Mouse (Mus musculus): ENCODE measurements around the gene U2af1. TPM values are rescaled to one million over a fixed set of nuclear protein-coding genes. Genes with fewer than 3 reads are reported as not detected.

The U2af1 gene
- polyA plus RNA-seq, 1 experiment from 2014 or later = 196 TPM

GRCm38 (mm10) chr17:31636942-31637811, 21.5 kb downstream of the U2af1 start, which contains the start of gene Cbs:
TSS of gene Cbs (minus strand) at chr17:31637238.
- Histone ChIP-seq H3K9me3 (ENCODE audit: control insufficient read depth, low read length) (no peaks in the 10 kb centered on the region), H3K36me3 (ENCODE audit: control insufficient read depth, insufficient read depth, low read length) (no peaks in the 10 kb centered on the region), H3K4me3 (ENCODE audit: low read depth, low read length) (peak within 1 kb of the TSS; percentile 45), H3K9ac (ENCODE audit: low read length) (peak within 1 kb of the TSS; percentile 35), H3K27me3 (ENCODE audit: control insufficient read depth, insufficient read depth, low read length) (peaks cover 20% of the 10 kb centered on the region), H3K27ac (ENCODE audit: low read depth, low read length) (no peak within 1 kb of the TSS), H3K4me2 (ENCODE audit: low read depth) (peak within 1 kb of the TSS; percentile 91), H3K4me1 (ENCODE audit: control insufficient read depth, insufficient read depth, low read length) (peaks cover 9% of the 10 kb centered on the region; the same call in 1 of the 2 replicates)
- DNase-seq (ENCODE audit: low spot score) = peak; percentile 75
- peak; percentile 75 for ATAC-seq (ENCODE audit: insufficient read depth, low FRiP score, low TSS enrichment)
- 2% methylated on average over 61 of the region's 61 CpGs for WGBS

DNA sequence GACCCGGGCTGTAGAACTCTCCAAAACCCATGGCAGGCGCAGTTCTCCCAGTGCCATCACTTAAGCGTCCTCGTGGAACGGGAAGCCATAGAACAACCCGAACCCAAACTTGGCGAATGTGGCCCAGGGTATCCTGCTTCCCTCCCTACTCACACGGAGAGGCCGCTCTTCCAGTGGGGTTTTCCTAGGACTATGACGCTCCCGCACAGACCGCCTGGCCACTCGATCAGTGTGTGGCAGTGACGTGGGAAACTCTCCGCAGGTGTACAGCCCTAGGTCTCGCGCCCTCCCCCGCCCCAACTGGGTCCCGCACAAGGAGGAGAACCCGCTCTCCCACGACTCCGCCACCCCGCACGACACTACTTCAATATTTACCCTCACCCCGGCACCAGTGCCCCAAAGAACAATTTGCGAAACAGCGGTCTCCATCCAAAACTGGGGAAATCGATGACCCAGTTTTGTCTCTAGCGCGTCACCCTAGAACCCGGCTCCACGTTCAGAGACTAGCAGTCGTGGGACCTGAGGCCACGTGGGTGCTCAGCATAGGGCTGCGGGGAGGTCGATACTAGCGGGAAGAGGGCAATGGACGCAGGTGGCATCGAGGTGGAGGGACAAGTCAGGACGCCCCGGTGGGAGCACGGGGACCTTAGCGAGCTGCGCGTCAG, 22.3 kb downstream of the U2af1 start:
- H3K27me3 ChIP-seq (ENCODE audit: control insufficient read depth, insufficient read depth, low read length) = peaks cover 20% of the 10 kb centered on the region
- H3K4me2 ChIP-seq (ENCODE audit: low read depth) = peak overlapping the region; percentile 91
- peak; percentile 20 for DNase-seq (ENCODE audit: low spot score)
- no peaks in the 10 kb centered on the region for H3K9me3 ChIP-seq (ENCODE audit: control insufficient read depth, low read length)
- H3K27ac ChIP-seq (ENCODE audit: low read depth, low read length) = no peak overlapping the region
- ATAC-seq (ENCODE audit: insufficient read depth, low FRiP score, low TSS enrichment) = 0 out of 2 replicates have a peak, but pooled peaks have one; percentile 16
- WGBS = 4% methylated on average over 41 of the region's 45 CpGs
- peaks cover 9% of the 10 kb centered on the region; the same call in 1 of the 2 replicates for H3K4me1 ChIP-seq (ENCODE audit: control insufficient read depth, insufficient read depth, low read length)
- peak overlapping the region; percentile 45 for H3K4me3 ChIP-seq (ENCODE audit: low read depth, low read length)
- H3K36me3 ChIP-seq (ENCODE audit: control insufficient read depth, insufficient read depth, low read length) = no peaks in the 10 kb centered on the region
- peak overlapping the region; percentile 35 for H3K9ac ChIP-seq (ENCODE audit: low read length)

DNA sequence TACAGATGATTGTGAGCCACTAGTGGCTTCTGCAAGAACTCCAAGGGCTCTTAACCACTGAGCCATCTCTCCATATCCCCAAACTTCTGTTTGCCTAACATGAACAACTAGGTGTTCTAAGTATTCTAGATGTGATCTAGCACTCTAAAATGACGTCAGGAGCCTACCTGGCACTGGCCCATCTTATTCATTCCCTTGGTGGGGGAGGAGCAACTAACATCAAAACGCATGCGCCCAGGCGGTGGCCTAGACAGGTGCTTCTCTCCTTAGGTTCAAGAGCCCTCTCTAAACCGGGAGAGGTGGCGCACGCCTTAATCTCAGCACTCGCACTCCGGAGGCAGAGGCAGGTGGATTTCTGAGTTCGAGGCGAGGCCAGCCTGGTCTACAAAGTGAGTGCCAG, 22.9 kb downstream of the U2af1 start:
- peaks cover 20% of the 10 kb centered on the region for H3K27me3 ChIP-seq (ENCODE audit: control insufficient read depth, insufficient read depth, low read length)
- peak overlapping the region; percentile 91; the same call in 1 of the 2 replicates for H3K4me2 ChIP-seq (ENCODE audit: low read depth)
- ATAC-seq (ENCODE audit: insufficient read depth, low FRiP score, low TSS enrichment) (no peak), DNase-seq (ENCODE audit: low spot score) (no peak)
- H3K36me3 ChIP-seq (ENCODE audit: control insufficient read depth, insufficient read depth, low read length) = no peaks in the 10 kb centered on the region
- peaks cover 9% of the 10 kb centered on the region; the same call in 1 of the 2 replicates for H3K4me1 ChIP-seq (ENCODE audit: control insufficient read depth, insufficient read depth, low read length)
- H3K27ac ChIP-seq (ENCODE audit: low read depth, low read length) = no peak overlapping the region
- no peaks in the 10 kb centered on the region for H3K9me3 ChIP-seq (ENCODE audit: control insufficient read depth, low read length)
- WGBS = 54% methylated on average over 11 of the region's 11 CpGs
- H3K4me3 ChIP-seq (ENCODE audit: low read depth, low read length) = no peak overlapping the region
- no peak overlapping the region for H3K9ac ChIP-seq (ENCODE audit: low read length)

GRCm38 (mm10) chr17:31634896-31635295, 23.8 kb downstream of the U2af1 start:
- 83% methylated on average over 5 of the region's 5 CpGs for WGBS
- peaks cover 9% of the 10 kb centered on the region; the same call in 1 of the 2 replicates for H3K4me1 ChIP-seq (ENCODE audit: control insufficient read depth, insufficient read depth, low read length)
- ATAC-seq (ENCODE audit: insufficient read depth, low FRiP score, low TSS enrichment) (no peak), DNase-seq (ENCODE audit: low spot score) (no peak)
- no peaks in the 10 kb centered on the region for H3K9me3 ChIP-seq (ENCODE audit: control insufficient read depth, low read length)
- no peak overlapping the region for H3K4me2 ChIP-seq (ENCODE audit: low read depth)
- no peak overlapping the region for H3K9ac ChIP-seq (ENCODE audit: low read length)
- H3K27me3 ChIP-seq (ENCODE audit: control insufficient read depth, insufficient read depth, low read length) = peaks cover 20% of the 10 kb centered on the region
- H3K4me3 ChIP-seq (ENCODE audit: low read depth, low read length) = no peak overlapping the region
- no peaks in the 10 kb centered on the region for H3K36me3 ChIP-seq (ENCODE audit: control insufficient read depth, insufficient read depth, low read length)
- H3K27ac ChIP-seq (ENCODE audit: low read depth, low read length) = no peak overlapping the region

- H3K36me3 ChIP-seq (ENCODE audit: control insufficient read depth, insufficient read depth, low read length) = no peaks in the 10 kb centered on the region
- WGBS = 63% methylated on average over 6 of the region's 6 CpGs
- H3K4me2 ChIP-seq (ENCODE audit: low read depth) = no peak overlapping the region
- ATAC-seq (ENCODE audit: insufficient read depth, low FRiP score, low TSS enrichment) (no peak), DNase-seq (ENCODE audit: low spot score) (no peak)
- peaks cover 20% of the 10 kb centered on the region for H3K27me3 ChIP-seq (ENCODE audit: control insufficient read depth, insufficient read depth, low read length)
- no peak overlapping the region for H3K9ac ChIP-seq (ENCODE audit: low read length)
- H3K4me1 ChIP-seq (ENCODE audit: control insufficient read depth, insufficient read depth, low read length) = peaks cover 9% of the 10 kb centered on the region; the same call in 1 of the 2 replicates
- no peaks in the 10 kb centered on the region for H3K9me3 ChIP-seq (ENCODE audit: control insufficient read depth, low read length)
- H3K4me3 ChIP-seq (ENCODE audit: low read depth, low read length) = no peak overlapping the region
- H3K27ac ChIP-seq (ENCODE audit: low read depth, low read length) = no peak overlapping the region
Observed at GRCm38 (mm10) chr17:31633007-31633406, 25.7 kb downstream of the U2af1 start.

DNA sequence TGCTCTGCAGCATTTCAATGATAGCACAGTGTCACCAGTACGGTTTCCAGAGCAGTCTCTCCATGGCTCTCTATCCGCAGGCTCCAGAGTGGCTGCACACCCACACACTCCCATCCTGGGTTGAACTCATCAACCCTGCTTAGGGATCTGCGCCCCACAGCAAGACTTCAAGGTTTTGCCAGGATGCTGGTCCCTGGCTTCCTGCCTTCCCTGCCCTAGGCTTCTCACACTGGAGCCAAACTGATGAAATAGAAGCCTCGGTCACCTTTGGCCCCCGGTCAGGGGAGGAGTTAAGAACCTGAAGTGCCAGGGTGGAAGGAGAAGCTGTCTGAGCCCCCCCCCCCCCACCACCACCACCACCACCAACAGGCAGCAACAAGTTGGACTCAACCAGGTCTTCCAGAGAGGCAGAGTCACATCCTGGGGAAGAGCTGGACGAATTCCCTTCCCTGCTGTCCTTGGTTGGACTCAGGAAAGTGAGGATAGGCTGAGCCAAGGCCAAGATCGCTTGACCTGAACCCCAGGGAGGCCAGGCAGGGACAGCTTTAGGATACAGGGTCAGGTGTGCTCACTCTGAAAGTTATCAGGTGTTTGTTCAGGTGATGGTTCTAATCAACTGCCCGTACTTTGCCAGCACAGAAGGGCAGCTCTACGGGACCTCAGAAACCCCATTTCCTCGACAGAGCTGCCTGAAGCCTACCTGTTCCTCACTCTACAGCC, 27.5 kb downstream of the U2af1 start:
- no peak overlapping the region for H3K27ac ChIP-seq (ENCODE audit: low read depth, low read length)
- WGBS = 84% methylated on average over 10 of the region's 10 CpGs
- ATAC-seq (ENCODE audit: insufficient read depth, low FRiP score, low TSS enrichment) = no peak
- no peaks in the 10 kb centered on the region for H3K9me3 ChIP-seq (ENCODE audit: control insufficient read depth, low read length)
- peaks cover 9% of the 10 kb centered on the region for H3K27me3 ChIP-seq (ENCODE audit: control insufficient read depth, insufficient read depth, low read length)
- no peaks in the 10 kb centered on the region for H3K36me3 ChIP-seq (ENCODE audit: control insufficient read depth, insufficient read depth, low read length)
- no peak for DNase-seq (ENCODE audit: low spot score)
- no peak overlapping the region for H3K4me3 ChIP-seq (ENCODE audit: low read depth, low read length)
- H3K4me1 ChIP-seq (ENCODE audit: control insufficient read depth, insufficient read depth, low read length) = peaks cover 3% of the 10 kb centered on the region; the same call in 1 of the 2 replicates
- no peak overlapping the region for H3K9ac ChIP-seq (ENCODE audit: low read length)
- H3K4me2 ChIP-seq (ENCODE audit: low read depth) = no peak overlapping the region

DNA sequence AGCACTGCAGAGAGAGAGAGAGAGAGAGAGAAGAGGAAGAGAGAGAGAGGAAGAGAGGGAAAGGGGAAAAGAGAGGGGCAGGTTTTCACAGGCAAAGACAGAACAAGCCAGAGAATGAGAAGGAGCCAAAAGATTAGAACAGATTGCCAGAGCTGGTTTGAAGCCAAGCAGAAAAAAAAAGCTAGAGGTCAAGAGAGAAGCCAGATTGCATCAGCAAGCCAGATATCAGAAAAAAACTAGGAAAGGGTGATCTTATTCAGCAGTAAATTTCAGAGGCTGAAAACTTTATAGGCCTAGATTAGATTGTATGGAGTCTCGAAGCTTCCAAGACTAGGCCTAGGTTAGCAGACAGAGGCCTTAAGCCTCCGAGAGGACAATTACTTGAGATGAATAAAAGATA, 30.7 kb downstream of the U2af1 start:
- no peaks in the 10 kb centered on the region for H3K4me1 ChIP-seq (ENCODE audit: control insufficient read depth, insufficient read depth, low read length)
- H3K9ac ChIP-seq (ENCODE audit: low read length) = no peak overlapping the region
- DNase-seq (ENCODE audit: low spot score) (no peak), ATAC-seq (ENCODE audit: insufficient read depth, low FRiP score, low TSS enrichment) (no peak)
- H3K4me3 ChIP-seq (ENCODE audit: low read depth, low read length) = no peak overlapping the region
- 92% methylated on average over 2 of the region's 2 CpGs for WGBS
- no peak overlapping the region for H3K4me2 ChIP-seq (ENCODE audit: low read depth)
- no peaks in the 10 kb centered on the region for H3K36me3 ChIP-seq (ENCODE audit: control insufficient read depth, insufficient read depth, low read length)
- H3K27ac ChIP-seq (ENCODE audit: low read depth, low read length) = no peak overlapping the region
- no peaks in the 10 kb centered on the region for H3K27me3 ChIP-seq (ENCODE audit: control insufficient read depth, insufficient read depth, low read length)
- no peaks in the 10 kb centered on the region for H3K9me3 ChIP-seq (ENCODE audit: control insufficient read depth, low read length)

DNA sequence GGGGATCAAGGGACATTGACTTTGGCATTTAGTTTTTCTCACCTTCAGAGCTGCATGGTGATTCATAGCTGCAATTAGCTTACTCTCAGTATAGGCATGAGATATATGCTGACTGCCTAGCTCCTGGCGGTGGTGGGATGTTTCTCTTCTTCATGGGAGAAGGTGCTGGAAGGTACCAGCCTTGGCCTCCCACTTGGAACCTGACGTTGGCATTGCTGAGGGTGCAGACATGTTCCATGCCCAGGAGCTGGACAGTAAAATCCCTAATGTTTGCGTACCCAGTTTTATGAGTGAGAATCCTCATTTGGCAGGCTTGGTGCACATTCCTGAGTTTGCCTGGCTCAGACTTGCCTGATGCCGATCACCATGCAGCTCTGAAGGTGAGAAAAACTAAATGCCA, 35.6 kb downstream of the U2af1 start:
- WGBS = 90% methylated on average over 4 of the region's 4 CpGs
- Histone ChIP-seq H3K4me2 (ENCODE audit: low read depth) (no peak overlapping the region), H3K9ac (ENCODE audit: low read length) (no peak overlapping the region), H3K36me3 (ENCODE audit: control insufficient read depth, insufficient read depth, low read length) (no peaks in the 10 kb centered on the region), H3K9me3 (ENCODE audit: control insufficient read depth, low read length) (no peaks in the 10 kb centered on the region), H3K4me1 (ENCODE audit: control insufficient read depth, insufficient read depth, low read length) (no peaks in the 10 kb centered on the region), H3K27ac (ENCODE audit: low read depth, low read length) (no peak overlapping the region), H3K27me3 (ENCODE audit: control insufficient read depth, insufficient read depth, low read length) (no peaks in the 10 kb centered on the region), H3K4me3 (ENCODE audit: low read depth, low read length) (no peak overlapping the region)
- ATAC-seq (ENCODE audit: insufficient read depth, low FRiP score, low TSS enrichment) = no peak
- no peak for DNase-seq (ENCODE audit: low spot score)
